Mouse (Mus musculus): ENCODE measurements at regions not wholly inside any gene's neighbourhood (a gene's known extent, or its start where the extent isn't known, plus 50 kb on each side); places are given as distances from the start of the nearest gene placed in this dataset.
A peak's percentile ranks its signal among the peaks of the same experiment; 100 is the strongest.

DNA sequence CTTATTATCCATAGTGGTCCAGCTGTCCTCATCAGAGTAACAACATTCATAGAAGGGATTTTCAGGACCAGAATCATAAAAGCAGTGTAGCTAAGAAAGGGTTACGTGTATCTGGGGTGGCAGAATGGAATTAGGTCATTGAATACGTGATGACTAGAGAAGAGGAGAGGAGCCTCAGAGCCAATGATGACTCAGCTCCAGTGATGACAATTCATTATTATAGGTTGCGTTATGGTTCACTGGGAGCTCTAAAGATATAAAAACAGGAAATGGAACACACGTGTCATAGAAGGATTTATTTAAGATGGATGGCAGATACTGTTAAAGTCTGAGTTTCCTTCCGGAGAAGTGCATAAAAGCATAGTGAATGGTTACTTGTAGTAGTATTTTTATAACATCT, 291.6 kb downstream of the Isl1 start:
- DNase-seq (ENCODE audit: low spot score in 2 of 2) = no peak

DNA sequence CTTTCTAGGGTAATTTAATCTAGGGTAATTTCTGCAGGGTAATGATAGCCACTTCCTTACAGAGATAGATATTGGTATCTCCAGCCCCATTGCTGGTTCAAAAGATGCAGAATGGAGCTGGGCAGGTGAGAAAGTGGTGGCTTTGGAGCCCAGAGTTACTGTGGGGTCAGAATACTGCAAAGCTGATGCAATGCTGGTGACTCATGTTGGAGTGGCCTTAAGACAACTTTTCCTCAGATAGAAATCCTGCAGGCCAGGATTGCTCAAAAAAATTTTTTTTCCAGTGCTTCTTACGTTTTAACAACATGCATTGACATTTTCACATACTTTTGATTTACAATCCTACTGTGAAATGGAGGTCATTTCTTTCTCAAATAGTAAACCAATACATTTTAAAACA, 305.8 kb downstream of the Isl1 start:
- DNase-seq (ENCODE audit: low spot score in 2 of 2) = no peak

DNA sequence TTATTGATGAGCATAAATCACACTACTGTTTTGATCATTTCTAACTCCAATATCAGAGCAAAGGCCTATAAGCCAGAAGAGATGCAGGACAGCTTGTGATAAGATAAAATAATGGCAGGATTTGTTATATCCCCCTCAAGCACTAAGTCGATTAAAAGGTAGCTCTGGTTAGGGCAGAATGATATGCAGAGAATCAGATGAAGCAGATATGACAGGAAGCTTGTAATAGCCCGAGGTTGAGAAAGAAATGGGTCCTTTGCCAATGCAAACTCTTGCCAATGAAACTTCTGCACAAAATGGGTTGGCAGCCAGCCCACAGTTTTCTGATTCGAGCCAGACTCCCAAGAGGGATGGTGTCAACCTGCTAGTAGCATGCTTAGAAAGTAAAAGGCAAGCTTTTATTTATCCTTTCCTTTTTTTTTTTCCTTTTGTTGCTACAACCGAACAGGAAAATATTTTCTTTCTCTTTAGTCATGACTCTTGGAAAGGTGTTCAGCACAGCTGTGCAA, 307.0 kb downstream of the Isl1 start:
- peak; percentile 48 to 81 for DNase-seq (ENCODE audit: low spot score in 2 of 2)

DNA sequence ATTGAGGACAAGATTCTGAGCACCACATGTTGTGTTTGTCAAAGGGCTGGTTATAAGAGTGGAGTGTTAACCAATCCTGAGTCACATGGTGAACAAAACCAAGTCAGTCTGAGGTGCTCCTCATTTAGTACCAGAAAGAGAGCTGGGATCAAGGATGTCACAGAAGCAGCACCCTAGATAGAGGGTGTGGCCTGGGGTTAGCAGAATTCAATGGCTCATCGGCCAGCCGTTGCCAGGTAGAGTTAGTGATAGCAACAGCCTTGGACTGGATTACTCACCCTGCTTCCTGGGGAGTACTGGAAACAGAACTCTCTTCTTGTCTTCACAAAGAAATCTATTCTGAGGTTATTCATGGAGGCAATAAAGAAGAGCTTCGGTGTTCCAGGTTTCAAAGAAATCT, 318.9 kb downstream of the Isl1 start:
- DNase-seq (ENCODE audit: low spot score in 2 of 2) = no peak

DNA sequence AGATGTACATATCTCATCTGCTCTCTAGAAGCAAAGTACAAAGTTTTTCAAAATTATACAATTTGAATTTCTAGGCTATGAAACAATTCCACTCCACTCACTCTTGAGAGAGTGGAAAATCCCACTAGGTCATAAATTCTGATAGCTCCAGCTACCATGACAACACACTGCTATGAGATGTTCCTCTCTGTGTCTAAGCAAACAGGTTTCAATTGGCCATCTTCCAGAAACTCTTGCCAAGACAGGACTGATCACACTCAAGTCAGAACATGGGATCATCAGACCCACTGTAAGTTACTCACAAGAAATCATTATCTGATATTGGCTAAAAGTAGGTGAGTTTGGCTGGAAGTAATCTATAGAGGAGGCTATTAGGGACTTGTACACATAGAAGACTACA, 320.4 kb downstream of the Isl1 start:
- no peak for DNase-seq (ENCODE audit: low spot score in 2 of 2)

DNA sequence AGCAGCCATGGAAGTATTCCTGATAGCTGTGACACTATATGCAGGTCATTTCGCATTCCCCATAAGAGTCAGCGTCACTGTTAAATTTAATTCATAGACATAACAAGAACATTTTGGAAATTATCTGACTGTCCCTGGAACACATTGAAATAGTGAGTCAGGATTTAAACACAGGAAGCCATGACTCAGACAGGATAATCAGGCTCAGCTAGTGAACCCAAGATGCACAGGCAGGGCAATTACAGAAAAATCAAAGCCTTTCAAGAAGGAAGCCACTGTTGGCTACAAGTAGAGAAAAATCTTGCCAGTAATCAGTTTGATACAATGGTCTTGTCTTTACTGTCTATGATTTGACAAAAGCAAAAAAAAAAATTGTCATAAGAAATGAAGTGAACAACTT, 323.2 kb downstream of the Isl1 start:
- DNase-seq (ENCODE audit: low spot score in 2 of 2) = no peak

DNA sequence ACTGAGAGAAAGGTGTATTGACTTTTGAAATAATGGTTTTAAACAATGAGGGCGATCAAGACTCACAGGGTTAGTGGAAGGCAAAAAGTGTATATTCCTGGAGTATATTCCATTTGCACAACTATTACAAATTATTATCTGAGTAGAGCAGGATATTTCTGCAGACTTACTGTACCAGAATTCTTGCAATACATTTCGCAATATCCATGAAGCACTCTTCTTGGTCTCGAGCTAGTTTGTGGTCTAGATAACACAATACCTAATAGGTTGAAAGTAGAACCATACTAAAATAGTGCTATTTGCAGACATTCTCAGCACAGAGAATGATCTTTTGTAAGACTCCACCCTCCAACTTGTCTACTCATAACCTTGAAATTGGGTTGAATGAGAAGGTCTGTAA, 323.8 kb downstream of the Isl1 start:
- DNase-seq (ENCODE audit: low spot score in 2 of 2) = no peak

DNA sequence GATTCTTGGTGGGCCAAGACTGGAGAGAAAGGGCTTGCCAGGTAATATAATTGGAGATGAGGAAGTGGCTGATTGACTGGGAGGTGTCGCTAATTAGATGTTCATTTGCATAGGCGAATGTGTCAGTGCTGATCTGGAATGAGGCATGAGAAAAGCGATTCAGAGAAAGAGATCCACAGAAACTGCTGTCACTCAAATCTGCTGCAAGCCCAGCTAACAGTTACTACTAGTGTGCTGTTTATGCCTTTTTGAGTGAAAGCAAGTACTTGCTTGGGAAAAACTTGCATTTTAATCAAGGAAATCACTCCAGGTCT, 331.6 kb downstream of the Isl1 start:
- no peak for DNase-seq (ENCODE audit: low spot score in 2 of 2)

DNA sequence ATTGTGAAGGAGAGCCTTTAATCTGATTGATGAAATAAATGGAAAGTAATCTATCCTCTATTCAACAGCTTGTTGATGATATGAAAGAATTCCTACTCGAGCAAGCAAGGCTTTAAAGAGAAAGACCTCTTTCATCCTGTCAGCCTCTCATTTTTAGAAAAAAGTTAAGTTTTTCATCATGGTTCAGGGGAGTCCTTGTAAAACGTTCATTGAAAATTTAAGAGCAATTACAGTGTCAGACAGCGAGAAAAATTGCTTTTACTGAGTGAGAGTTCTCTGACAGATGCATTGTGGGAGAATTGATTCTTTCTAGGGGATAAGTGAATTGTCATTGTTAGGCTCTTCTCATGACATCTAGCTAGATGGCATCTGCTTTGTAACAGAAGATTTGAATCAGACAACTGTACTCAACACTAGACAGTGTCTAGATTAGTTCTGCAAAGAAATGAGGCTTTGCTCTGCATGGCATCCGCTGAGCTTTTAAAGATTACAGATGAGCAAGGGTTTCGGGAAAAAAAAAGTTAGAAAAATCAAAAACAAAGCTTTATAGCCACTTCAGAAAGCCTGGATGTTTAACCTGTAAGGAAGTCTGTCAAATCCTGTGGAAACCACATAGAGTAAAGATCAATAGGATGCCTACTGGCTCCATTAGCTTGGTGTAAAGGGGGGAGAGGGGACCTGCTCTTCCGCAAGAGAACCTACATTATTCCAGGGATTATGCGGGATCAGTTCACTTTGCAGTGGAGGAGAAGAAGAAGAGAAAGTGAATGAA, 332.2 kb downstream of the Isl1 start:
- DNase-seq (ENCODE audit: low spot score in 2 of 2) = no peak
